Mouse (Mus musculus): ENCODE data around the gene Nphp4. TPM values are rescaled to one million over a fixed set of nuclear protein-coding genes. Genes with fewer than 3 reads are reported as not detected.
"Not testable (repeated sequence)": the region's sequence is repeated elsewhere in the genome, so short reads cannot be mapped to it uniquely, and the experiment has no call there.

The Nphp4 gene
- total RNA-seq, 2 experiments from 2014 or later, result 10.5 to 12.1 TPM

DNA sequence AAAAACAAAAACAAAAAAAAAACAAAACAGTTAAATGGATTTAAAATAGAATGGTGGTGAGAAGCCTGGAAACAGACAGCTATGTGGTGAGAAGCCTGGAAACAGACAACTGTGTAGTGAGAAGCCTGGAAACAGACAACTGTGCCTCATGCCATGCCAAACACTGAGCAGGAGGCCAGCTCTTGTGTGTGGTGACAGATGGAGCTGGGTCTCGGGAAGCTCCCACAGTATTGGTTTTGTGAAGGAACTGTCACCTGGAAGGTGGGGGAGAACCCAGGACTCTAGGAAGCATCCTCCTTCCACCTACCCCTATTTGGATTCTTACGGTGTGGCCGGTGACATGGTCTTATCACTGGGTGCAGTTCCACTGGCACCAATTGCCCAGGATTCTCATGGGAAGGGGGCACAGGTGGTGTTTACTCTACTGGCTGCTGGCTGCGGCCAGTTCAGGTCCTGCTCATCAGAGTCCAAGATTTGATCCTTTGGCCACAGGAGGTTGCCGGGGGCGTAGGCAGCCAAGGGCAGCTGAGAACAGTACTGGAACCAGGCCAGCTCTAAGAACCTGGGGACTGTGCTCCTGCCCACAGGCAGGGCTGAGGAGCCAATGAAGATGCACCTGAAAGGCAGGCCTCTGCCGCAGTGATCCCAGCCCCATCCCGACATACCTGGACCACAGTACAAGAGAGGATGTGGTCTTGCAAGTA lies 77.2 kb downstream of the Nphp4 start:
- intact Hi-C loops (cut with DNase I), result no loop called here
- DNase-seq, result no peak

DNA sequence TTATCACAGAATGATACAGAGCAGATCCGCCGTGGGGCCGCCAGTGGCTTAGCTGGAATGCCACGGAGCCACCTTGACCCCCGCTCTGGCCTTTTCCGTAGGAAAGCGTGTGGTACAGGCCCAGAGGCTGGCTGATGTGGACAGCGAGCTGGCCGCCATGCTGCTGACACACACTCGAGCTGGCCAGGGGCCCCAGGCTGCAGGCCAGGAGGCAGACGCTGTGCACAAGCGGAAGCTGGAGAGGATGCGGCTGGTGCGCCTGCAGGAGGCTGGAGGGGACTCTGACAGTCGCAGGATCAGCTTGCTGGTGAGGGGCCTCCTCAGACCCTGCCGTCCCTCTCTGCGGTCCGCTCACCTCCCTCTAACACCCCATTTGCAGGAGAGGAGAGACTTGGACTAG lies 77.9 kb downstream of the Nphp4 start:
- peak; percentile 58 for DNase-seq
- intact Hi-C loops (cut with DNase I), result no loop called here

DNA sequence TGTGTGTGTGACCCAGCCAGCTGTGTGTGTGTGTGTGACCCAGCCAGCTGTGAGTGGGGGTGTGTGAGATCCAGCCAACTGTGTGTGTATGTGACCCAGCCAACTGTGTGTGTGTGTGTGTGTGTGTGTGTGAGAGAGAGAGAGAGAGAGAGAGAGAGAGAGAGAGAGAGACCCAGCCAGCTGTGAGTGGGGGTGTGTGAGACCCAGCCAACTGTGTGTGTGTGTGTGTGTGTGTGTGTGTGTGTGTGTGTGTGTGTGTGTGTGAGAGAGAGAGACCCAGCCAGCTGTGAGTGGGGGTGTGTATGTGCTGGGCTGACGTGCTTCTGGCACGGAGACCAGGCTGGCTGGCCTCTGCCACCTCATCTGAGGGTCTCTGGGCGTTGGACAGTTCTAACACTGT lies 79.3 kb downstream of the Nphp4 start:
- DNase-seq; intact Hi-C loops (cut with DNase I): not testable (repeated sequence)

DNA sequence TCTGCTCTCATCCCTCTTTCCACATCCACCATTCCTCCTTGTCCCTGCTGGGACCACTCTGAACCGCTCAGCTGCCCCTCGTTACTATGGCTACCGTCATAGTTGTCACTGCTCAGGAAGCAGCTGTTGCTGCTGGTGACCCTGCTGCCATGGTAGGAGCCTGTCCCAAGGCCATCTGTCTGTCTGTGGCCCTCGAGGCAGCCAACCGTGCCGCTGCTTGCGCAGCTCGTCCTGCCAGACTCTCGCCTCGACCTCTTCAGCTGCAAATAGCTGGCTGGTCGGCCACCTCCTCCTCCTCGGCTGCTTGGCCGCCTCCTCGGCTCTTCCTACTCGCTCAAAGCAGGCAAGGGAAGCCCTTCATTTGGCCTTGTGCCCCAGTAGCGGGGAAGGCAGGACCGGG lies 81.7 kb downstream of the Nphp4 start:
- DNase-seq, result peak; percentile 85
- intact Hi-C loops (cut with DNase I), result no loop called here

DNA sequence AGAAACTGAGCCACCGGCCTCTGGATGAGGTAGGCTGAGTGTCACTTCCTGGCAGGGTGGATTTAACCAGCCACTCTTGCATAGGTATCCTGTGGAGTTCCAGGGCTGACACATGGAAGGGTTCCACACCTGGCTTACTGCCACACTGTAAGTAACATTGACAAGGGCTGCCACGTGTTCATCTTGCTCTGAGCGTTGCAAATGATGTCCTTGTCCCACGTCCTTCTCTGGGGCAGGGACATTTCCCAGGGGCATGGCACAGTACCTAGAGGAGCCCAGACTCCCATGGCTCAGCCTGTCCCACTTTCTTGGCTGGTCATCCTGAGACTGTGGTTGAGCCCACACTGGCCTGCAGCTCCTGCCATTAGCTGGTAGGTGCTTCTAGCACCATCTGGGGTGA lies 91.5 kb downstream of the Nphp4 start:
- DNase-seq, result no peak
- intact Hi-C loops (cut with DNase I), result no loop called here

DNA sequence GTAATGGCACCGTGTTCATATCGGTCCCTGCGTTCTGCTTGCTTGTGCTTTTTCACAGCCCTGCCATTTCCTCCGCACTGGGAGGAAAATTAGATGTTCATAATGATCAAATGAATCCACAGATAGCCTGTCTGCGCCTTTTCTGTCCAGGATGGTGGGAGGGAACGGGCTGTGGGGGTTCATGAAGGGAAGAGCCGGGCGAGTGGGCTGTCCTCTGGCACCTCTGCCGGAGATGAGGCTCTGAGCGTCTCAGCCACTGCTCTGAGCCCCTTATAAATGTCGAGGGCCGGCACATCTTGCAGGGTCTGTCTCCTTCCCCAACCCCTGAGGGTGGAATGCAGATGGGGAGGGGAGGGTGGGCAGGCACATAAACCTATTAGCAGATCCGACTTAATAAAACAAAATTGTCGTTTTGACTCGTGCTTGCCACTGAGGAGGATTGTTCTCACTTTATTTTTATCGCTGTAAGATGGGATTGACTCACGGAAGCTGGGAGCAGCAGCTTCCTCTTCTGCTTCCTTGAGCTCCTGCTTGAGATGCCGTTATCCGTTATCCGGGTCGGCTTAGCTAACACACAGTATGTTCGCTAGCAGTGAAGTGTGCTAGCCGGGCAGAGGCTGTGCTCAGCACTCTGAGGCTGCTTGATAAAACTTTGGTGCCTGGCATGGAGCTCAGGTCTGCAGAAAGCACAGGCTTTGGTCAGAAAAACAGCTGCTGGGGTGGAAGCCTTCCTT lies 92.3 kb downstream of the Nphp4 start:
- intact Hi-C loops (cut with DNase I), result no loop called here
- DNase-seq, result no peak

DNA sequence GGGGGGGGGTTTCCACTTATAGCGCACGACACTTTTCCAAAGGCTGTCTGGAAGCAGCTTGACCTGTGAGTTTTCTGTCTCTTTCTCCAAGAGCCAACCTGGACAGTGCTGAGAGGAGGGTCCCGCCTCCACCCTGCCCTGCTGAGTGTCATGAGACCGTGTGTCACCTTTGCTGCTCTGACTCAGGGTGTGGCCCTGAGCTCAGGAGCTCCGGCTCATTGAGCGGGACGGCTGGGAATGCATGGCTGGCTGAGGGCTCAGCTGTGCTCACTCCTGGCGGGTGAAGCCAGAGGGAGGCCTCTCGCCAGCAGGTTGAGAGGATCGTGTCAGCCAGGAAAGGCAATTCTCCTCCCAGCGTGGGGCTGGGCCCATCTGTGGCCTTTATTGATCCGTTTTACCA lies 97.8 kb downstream of the Nphp4 start:
- intact Hi-C loops (cut with DNase I), result no loop called here
- DNase-seq, result no peak

DNA sequence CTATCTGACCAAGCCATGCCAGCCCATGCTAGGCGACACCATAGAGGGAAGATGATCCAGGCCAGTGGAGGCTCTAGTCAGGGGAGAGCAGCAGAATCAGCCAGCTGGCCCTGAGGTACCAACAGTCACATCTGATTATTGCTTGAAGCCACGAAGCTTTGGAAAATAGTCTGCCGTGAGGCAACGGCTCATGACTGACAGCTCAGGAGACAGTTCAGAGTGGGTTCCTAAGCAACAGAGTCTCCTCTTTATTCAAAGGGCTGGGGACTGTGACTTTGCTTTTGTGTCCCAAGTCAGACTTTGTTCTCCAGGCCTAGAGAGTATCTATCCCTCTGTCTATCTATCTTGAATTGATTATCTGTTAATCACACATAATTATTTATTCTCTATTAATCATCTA lies 100.3 kb downstream of the Nphp4 start:
- intact Hi-C loops (cut with DNase I), result no loop called here
- DNase-seq, result no peak

DNA sequence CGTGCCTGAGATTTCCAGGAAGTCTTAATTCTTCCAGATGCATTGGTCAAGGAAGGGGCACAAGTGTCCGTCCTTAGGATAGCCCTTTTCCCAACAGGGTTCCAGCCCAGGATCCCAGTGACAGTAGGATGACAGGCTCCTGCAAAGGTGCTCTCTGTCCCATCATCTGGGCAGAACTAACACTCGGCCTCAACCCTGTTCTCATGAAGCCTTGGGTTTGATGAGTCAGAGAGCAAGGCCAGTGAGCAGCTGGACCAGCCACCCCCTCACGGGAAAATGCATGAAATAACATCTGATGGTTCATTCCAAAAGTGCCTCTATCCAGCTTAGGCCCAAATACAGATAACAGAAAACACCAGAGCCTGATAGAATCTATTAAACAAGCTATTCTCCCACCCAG lies 103.5 kb downstream of the Nphp4 start:
- no peak for DNase-seq
- intact Hi-C loops (cut with DNase I), result no loop called here

DNA sequence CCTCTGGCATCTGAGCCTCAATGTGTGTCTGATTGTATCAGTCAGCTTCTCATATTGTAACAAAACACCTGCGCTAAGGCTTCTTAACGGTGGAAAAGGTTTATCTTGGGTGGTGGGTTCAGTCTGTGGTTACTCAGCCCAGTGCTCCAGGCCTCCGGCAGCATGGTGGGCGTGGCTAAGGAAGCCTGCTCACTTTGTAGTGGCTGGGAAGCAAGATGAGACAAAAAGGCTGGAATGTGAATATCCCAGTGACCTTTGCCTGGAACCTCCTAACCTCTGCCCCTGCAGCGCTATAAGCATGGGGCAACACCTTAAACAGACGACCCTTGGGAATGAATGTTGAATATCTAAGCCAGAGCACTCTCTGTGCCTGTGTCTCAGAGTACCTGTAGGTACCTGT lies 105.7 kb downstream of the Nphp4 start:
- intact Hi-C loops (cut with DNase I), result no loop called here
- no peak for DNase-seq

DNA sequence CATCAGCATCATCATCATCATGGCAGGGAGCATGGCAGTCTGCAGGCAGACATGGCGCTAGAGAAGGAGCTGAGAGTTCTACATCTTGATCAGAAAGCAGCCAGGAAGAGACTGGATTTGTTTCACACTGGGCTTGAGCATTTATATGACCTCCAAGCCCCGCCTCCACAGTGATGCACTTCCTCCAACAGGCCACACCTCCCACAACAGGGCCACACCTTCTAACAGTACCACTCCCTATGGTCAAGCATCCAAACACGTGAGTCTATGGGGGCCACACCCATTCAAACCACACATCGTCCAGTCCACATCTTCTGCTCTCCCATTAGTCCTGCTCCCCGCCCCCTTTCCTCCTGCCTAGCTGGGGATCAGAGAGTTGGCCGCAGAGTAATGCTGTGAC lies 107.1 kb downstream of the Nphp4 start:
- intact Hi-C loops (cut with DNase I), result no loop called here

DNA sequence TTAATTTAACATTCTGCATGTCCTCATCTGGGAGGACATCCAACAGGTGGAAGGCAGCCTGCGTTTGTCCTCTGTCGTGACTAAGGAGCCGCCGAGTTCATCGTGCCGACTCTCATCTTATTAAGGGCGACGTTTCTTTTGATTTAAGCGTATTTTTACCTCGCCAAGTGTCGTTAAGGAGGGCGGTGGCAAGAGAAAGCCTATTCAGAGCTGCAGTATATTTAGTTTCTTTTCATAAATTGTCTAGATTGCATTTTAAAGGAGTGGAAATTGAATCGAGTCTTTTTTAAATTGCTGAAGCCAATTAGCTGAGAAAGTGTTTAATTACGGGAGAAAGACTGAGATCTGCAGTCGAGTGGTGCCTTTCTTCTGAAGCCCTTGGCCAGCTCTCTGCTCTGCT lies 109.0 kb downstream of the Nphp4 start:
- no peak for DNase-seq
- intact Hi-C loops (cut with DNase I), result no loop called here

More for the DNA sequence above, 107.1 kb downstream of the Nphp4 start:
- no peak for DNase-seq

DNA sequence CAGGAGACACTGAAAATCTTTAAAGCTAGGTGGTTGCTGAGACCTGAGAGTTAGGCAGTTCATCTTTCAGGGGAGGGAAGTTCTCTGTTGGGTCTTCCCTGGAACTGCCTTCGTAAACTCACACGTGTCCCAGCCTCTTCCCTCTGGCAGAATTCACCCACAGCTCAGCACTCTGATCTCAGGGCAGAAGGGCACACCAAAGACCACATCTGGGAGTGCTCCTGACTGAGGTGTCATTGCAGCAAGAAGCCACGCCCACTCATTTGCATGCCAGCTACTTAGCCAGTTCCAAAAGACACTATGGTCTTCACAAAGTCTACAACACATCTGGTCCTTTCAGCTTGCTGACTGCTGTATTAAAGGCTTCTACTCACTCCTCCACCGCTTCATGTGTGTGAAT lies 109.7 kb downstream of the Nphp4 start:
- DNase-seq, result no peak
- intact Hi-C loops (cut with DNase I), result no loop called here

DNA sequence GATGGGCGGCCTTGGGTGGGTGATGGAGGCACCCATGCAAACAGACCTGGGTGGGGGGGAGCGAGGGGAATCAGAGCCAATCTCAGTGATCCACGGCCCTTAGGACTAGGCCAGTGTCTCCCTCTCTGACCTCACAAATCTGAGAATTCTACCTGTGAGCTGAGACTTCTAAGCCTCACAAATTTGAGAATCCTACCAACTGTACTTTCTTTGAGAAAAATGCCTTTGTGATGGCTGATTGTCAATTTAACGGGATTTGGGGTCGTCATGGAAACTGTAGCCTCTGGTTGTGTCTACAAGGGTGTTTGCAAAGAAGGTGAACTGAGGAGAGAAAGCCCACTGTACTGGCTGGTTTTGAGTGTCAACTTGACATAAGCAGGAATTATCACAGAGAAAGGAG lies 127.8 kb downstream of the Nphp4 start:
- intact Hi-C loops (cut with DNase I), result no loop called here
- no peak for DNase-seq

DNA sequence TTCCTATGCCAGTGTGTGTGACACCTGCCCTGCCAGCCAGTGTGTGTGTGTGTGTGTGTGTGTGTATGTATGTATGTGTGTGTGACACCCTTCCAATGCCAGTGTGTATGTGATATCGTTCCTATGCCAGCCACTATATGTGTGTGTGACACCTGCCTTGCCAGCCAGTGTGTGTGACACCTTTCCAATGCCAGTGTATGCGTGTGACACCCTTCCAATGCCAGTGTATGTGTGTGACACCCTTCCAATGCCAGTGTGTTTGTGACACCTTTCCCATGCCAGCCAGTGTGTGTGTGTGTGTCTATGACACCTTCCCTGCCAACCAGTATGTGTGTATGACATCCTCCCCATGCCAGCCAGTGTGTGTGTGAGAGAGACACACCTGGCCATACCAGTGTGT lies 132.7 kb downstream of the Nphp4 start:
- intact Hi-C loops (cut with DNase I), result no loop called here
- no peak for DNase-seq

DNA sequence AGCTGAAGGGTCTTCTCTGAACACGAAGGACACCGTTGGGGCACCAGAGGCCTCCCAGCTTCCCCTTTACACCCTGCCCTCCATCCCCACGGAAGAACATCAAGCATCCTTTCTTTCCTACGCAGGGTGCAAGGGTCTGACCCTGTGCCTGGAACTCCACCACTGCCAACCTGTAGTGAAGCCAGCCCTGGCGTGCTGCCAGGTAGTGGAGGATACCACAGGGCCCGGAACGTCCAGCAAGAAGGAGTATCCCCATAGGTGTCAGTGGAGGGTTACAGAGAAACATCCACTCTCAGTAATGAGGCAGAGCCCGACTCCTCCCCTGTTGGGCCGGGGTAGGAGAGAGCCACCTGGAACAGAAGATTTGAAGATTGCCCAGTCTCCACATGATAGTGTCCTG lies 133.5 kb downstream of the Nphp4 start:
- intact Hi-C loops (cut with DNase I), result no loop called here
- DNase-seq, result peak; percentile 42

Other genes with a start within 250 kb of the Nphp4 start
- gene Gpr153, start 202.5 kb upstream of the Nphp4 start, total RNA-seq (2021), result 10 to 100 TPM; 28.6 to 31.1 TPM
- gene Hes3, start 185.0 kb upstream of the Nphp4 start, total RNA-seq (2021), result under 1 TPM in 1 of 2 experiments, not detected in 1; 0.20 TPM
- gene Icmt, start 179.5 kb upstream of the Nphp4 start, total RNA-seq (2021), result 10 to 100 TPM; 22.8 to 23.4 TPM
- 1 to 10 TPM; 3.0 to 3.8 TPM for gene Rnf207, start 157.7 kb upstream of the Nphp4 start, total RNA-seq (2021)
- 100 to 1,000 TPM; 335 to 363 TPM for gene Rpl22, start 151.0 kb upstream of the Nphp4 start, total RNA-seq (2021)
- gene Chd5, start 138.1 kb upstream of the Nphp4 start, total RNA-seq (2021), result 100 to 1,000 TPM; 185 to 191 TPM
- 10 to 100 TPM; 35.0 to 43.6 TPM for gene Kcnab2, start 1.2 kb downstream of the Nphp4 start, total RNA-seq (2021)